Mouse (Mus musculus) right cerebral cortex, postnatal 10 days (tissue): ENCODE data around the gene Hist2h2ab.
"Not testable (repeated sequence)": the region's sequence is repeated elsewhere in the genome, so short reads cannot be mapped to it uniquely, and the experiment has no call there.

Experiments used
- DNase-seq, 2 experiments: peaks; one replicate each; pipeline ENCODE4 v3.0.0; 2021; ENCODE audit warnings: low spot score in 2 of 2

Hist2h2ab gene

GRCm38 (mm10) chr3:96219661-96220130 lies at the start of gene Hist2h2ab, which contains the start of gene Bola1:
Gene Hist2h2ab (plus strand): TSS chr3:96219865.
Gene Bola1 (minus strand): TSS chr3:96219709.
- DNase-seq = peak; percentile 72 to 90

- no peak for DNase-seq
Observed at GRCm38 (mm10) chr3:96170276-96170675, 49.4 kb upstream of the Hist2h2ab start.

GRCm38 (mm10) chr3:96170976-96171545 lies 48.6 kb upstream of the Hist2h2ab start:
- no peak for DNase-seq

GRCm38 (mm10) chr3:96171583-96172196 lies 48.0 kb upstream of the Hist2h2ab start:
- no peak for DNase-seq

GRCm38 (mm10) chr3:96172197-96173178 lies 47.2 kb upstream of the Hist2h2ab start, which contains the start of gene Sf3b4:
Gene Sf3b4 (plus strand): TSS chr3:96172332.
- DNase-seq = peak; percentile 89 to 93

- no peak for DNase-seq
Observed at GRCm38 (mm10) chr3:96173185-96173584, 46.5 kb upstream of the Hist2h2ab start.

- DNase-seq = not testable (repeated sequence)
Observed at GRCm38 (mm10) chr3:96174042-96174441, 45.6 kb upstream of the Hist2h2ab start.

GRCm38 (mm10) chr3:96175251-96175650 lies 44.4 kb upstream of the Hist2h2ab start:
- no peak for DNase-seq

- DNase-seq = no peak
Observed at GRCm38 (mm10) chr3:96178427-96178826, 41.2 kb upstream of the Hist2h2ab start.

- no peak for DNase-seq
Observed at GRCm38 (mm10) chr3:96178902-96179301, 40.8 kb upstream of the Hist2h2ab start.

GRCm38 (mm10) chr3:96179531-96179930 lies 40.1 kb upstream of the Hist2h2ab start:
- no peak for DNase-seq

- peak; percentile 86 for DNase-seq
Observed at GRCm38 (mm10) chr3:96180727-96181477, 38.8 kb upstream of the Hist2h2ab start, which contains the start of gene Sv2a. Gene Sv2a (plus strand): TSS chr3:96181151.

- DNase-seq = peak; percentile 63 to 77
Observed at GRCm38 (mm10) chr3:96181510-96182381, 37.9 kb upstream of the Hist2h2ab start.

- DNase-seq = peak; percentile 59 to 70
Observed at GRCm38 (mm10) chr3:96182382-96182776, 37.3 kb upstream of the Hist2h2ab start.

- no peak for DNase-seq
Observed at GRCm38 (mm10) chr3:96192977-96193376, 26.7 kb upstream of the Hist2h2ab start.

- DNase-seq = no peak
Observed at GRCm38 (mm10) chr3:96194966-96195365, 24.7 kb upstream of the Hist2h2ab start.

- DNase-seq = no peak
Observed at GRCm38 (mm10) chr3:96195616-96196313, 23.9 kb upstream of the Hist2h2ab start.

GRCm38 (mm10) chr3:96196437-96197128 lies 23.1 kb upstream of the Hist2h2ab start:
- no peak for DNase-seq

GRCm38 (mm10) chr3:96197129-96197749 lies 22.4 kb upstream of the Hist2h2ab start:
- DNase-seq = peak; percentile 95 to 96
